Mouse (Mus musculus) E14TG2a.4 (cell line): ENCODE measurements around the gene Gprin1.

Source experiments
- CTCF ChIP-seq: conservative IDR thresholded peaks from 2 replicates; pipeline ENCODE4 v1.5.1; 2014; ENCODE audit warnings: low read length
- NANOG ChIP-seq: IDR thresholded peaks from 2 replicates; pipeline ENCODE4 v1.6.1; 2014; ENCODE audit warnings: borderline replicate concordance, low read length, mixed read lengths
- POU5F1 ChIP-seq: IDR thresholded peaks from 2 replicates; pipeline ENCODE4 v1.6.1; 2014; ENCODE audit warnings: low read length, borderline replicate concordance

GRCm38 (mm10) chr13:54789561-54790397 is 40.1 kb upstream of the Gprin1 start:
- TF ChIP-seq CTCF (no peak), NANOG (no peak), POU5F1 (no peak)
